Mouse (Mus musculus): ENCODE data around the gene Zfp74.

Zfp74 gene

GRCm38 (mm10) chr7:29953513-29954401, at the start of gene Zfp74:
Gene Zfp74, minus strand, starts transcription at chr7:29954089.
- Histone ChIP-seq H3K36me3 (ENCODE audit: control insufficient read depth, insufficient read depth, low read length, poor library complexity, severe bottlenecking) (0 out of 2 replicates have a peak, but pooled peaks cover 3% of the 10 kb centered on the region), H3K27me3 (ENCODE audit: control insufficient read depth, insufficient read depth, low read length, poor library complexity, severe bottlenecking) (no peaks in the 10 kb centered on the region)
- peak; percentile 69 for DNase-seq (ENCODE audit: low read depth, low spot score)

- DNase-seq (ENCODE audit: low read depth, low spot score) = no peak
- Histone ChIP-seq H3K36me3 (ENCODE audit: control insufficient read depth, insufficient read depth, low read length, poor library complexity, severe bottlenecking) (peaks cover 5% of the 10 kb centered on the region), H3K27me3 (ENCODE audit: control insufficient read depth, insufficient read depth, low read length, poor library complexity, severe bottlenecking) (no peaks in the 10 kb centered on the region)
These were observed 46.7 kb upstream of the Zfp74 start for GRCm38 (mm10) chr7:30000601-30001000.

- DNase-seq (ENCODE audit: low read depth, low spot score) = no peak
- Histone ChIP-seq H3K27me3 (ENCODE audit: control insufficient read depth, insufficient read depth, low read length, poor library complexity, severe bottlenecking) (no peaks in the 10 kb centered on the region), H3K36me3 (ENCODE audit: control insufficient read depth, insufficient read depth, low read length, poor library complexity, severe bottlenecking) (peaks cover 4% of the 10 kb centered on the region; the same call in 1 of the 2 replicates)
These were observed 41.2 kb upstream of the Zfp74 start for GRCm38 (mm10) chr7:29995134-29995533.

GRCm38 (mm10) chr7:29993340-29993739, 39.5 kb upstream of the Zfp74 start:
- Histone ChIP-seq H3K36me3 (ENCODE audit: control insufficient read depth, insufficient read depth, low read length, poor library complexity, severe bottlenecking) (peaks cover 3% of the 10 kb centered on the region; the same call in 1 of the 2 replicates), H3K27me3 (ENCODE audit: control insufficient read depth, insufficient read depth, low read length, poor library complexity, severe bottlenecking) (no peaks in the 10 kb centered on the region)
- no peak for DNase-seq (ENCODE audit: low read depth, low spot score)

GRCm38 (mm10) chr7:29992698-29993097, 38.8 kb upstream of the Zfp74 start:
- Histone ChIP-seq H3K27me3 (ENCODE audit: control insufficient read depth, insufficient read depth, low read length, poor library complexity, severe bottlenecking) (no peaks in the 10 kb centered on the region), H3K36me3 (ENCODE audit: control insufficient read depth, insufficient read depth, low read length, poor library complexity, severe bottlenecking) (peaks cover 3% of the 10 kb centered on the region; the same call in 1 of the 2 replicates)
- no peak for DNase-seq (ENCODE audit: low read depth, low spot score)

GRCm38 (mm10) chr7:29989031-29989430, 35.1 kb upstream of the Zfp74 start:
- no peak for DNase-seq (ENCODE audit: low read depth, low spot score)
- H3K27me3 ChIP-seq (ENCODE audit: control insufficient read depth, insufficient read depth, low read length, poor library complexity, severe bottlenecking) = no peaks in the 10 kb centered on the region
- H3K36me3 ChIP-seq (ENCODE audit: control insufficient read depth, insufficient read depth, low read length, poor library complexity, severe bottlenecking) = peaks cover 6% of the 10 kb centered on the region; the same call in 1 of the 2 replicates

- Histone ChIP-seq H3K36me3 (ENCODE audit: control insufficient read depth, insufficient read depth, low read length, poor library complexity, severe bottlenecking) (peaks cover 6% of the 10 kb centered on the region; the same call in 1 of the 2 replicates), H3K27me3 (ENCODE audit: control insufficient read depth, insufficient read depth, low read length, poor library complexity, severe bottlenecking) (no peaks in the 10 kb centered on the region)
- DNase-seq (ENCODE audit: low read depth, low spot score) = no peak
These were observed 33.7 kb upstream of the Zfp74 start for GRCm38 (mm10) chr7:29987551-29987950.

- no peak for DNase-seq (ENCODE audit: low read depth, low spot score)
- H3K36me3 ChIP-seq (ENCODE audit: control insufficient read depth, insufficient read depth, low read length, poor library complexity, severe bottlenecking) = peaks cover 6% of the 10 kb centered on the region; the same call in 1 of the 2 replicates
- no peaks in the 10 kb centered on the region for H3K27me3 ChIP-seq (ENCODE audit: control insufficient read depth, insufficient read depth, low read length, poor library complexity, severe bottlenecking)
These were observed 32.2 kb upstream of the Zfp74 start for GRCm38 (mm10) chr7:29986101-29986500.

- Histone ChIP-seq H3K27me3 (ENCODE audit: control insufficient read depth, insufficient read depth, low read length, poor library complexity, severe bottlenecking) (no peaks in the 10 kb centered on the region), H3K36me3 (ENCODE audit: control insufficient read depth, insufficient read depth, low read length, poor library complexity, severe bottlenecking) (peaks cover 3% of the 10 kb centered on the region; the same call in 1 of the 2 replicates)
- peak; percentile 87 for DNase-seq (ENCODE audit: low read depth, low spot score)
These were observed 29.9 kb upstream of the Zfp74 start, which contains the start of gene Zfp568 for GRCm38 (mm10) chr7:29983690-29984380. Gene Zfp568, plus strand, starts transcription at chr7:29983955.

GRCm38 (mm10) chr7:29983340-29983689, 29.4 kb upstream of the Zfp74 start:
- Histone ChIP-seq H3K36me3 (ENCODE audit: control insufficient read depth, insufficient read depth, low read length, poor library complexity, severe bottlenecking) (peaks cover 2% of the 10 kb centered on the region; the same call in 1 of the 2 replicates), H3K27me3 (ENCODE audit: control insufficient read depth, insufficient read depth, low read length, poor library complexity, severe bottlenecking) (no peaks in the 10 kb centered on the region)
- DNase-seq (ENCODE audit: low read depth, low spot score) = no peak

GRCm38 (mm10) chr7:29982931-29983330, 29.0 kb upstream of the Zfp74 start:
- peaks cover 2% of the 10 kb centered on the region; the same call in 1 of the 2 replicates for H3K36me3 ChIP-seq (ENCODE audit: control insufficient read depth, insufficient read depth, low read length, poor library complexity, severe bottlenecking)
- no peaks in the 10 kb centered on the region for H3K27me3 ChIP-seq (ENCODE audit: control insufficient read depth, insufficient read depth, low read length, poor library complexity, severe bottlenecking)
- no peak for DNase-seq (ENCODE audit: low read depth, low spot score)

- Histone ChIP-seq H3K36me3 (ENCODE audit: control insufficient read depth, insufficient read depth, low read length, poor library complexity, severe bottlenecking) (peaks cover 2% of the 10 kb centered on the region; the same call in 1 of the 2 replicates), H3K27me3 (ENCODE audit: control insufficient read depth, insufficient read depth, low read length, poor library complexity, severe bottlenecking) (no peaks in the 10 kb centered on the region)
- DNase-seq (ENCODE audit: low read depth, low spot score) = no peak
These were observed 28.5 kb upstream of the Zfp74 start for GRCm38 (mm10) chr7:29982341-29982740.

- 0 out of 2 replicates have a peak, but pooled peaks cover 2% of the 10 kb centered on the region for H3K36me3 ChIP-seq (ENCODE audit: control insufficient read depth, insufficient read depth, low read length, poor library complexity, severe bottlenecking)
- no peak for DNase-seq (ENCODE audit: low read depth, low spot score)
These were observed 28.0 kb upstream of the Zfp74 start for GRCm38 (mm10) chr7:29981860-29982259.

GRCm38 (mm10) chr7:29981455-29981854, 27.6 kb upstream of the Zfp74 start:
- 0 out of 2 replicates have a peak, but pooled peaks cover 2% of the 10 kb centered on the region for H3K36me3 ChIP-seq (ENCODE audit: control insufficient read depth, insufficient read depth, low read length, poor library complexity, severe bottlenecking)
- no peaks in the 10 kb centered on the region for H3K27me3 ChIP-seq (ENCODE audit: control insufficient read depth, insufficient read depth, low read length, poor library complexity, severe bottlenecking)
- peak; percentile 13 for DNase-seq (ENCODE audit: low read depth, low spot score)

More at GRCm38 (mm10) chr7:29981860-29982259, 28.0 kb upstream of the Zfp74 start:
- no peaks in the 10 kb centered on the region for H3K27me3 ChIP-seq (ENCODE audit: control insufficient read depth, insufficient read depth, low read length, poor library complexity, severe bottlenecking)

GRCm38 (mm10) chr7:29980761-29981160, 26.9 kb upstream of the Zfp74 start:
- H3K27me3 ChIP-seq (ENCODE audit: control insufficient read depth, insufficient read depth, low read length, poor library complexity, severe bottlenecking) = no peaks in the 10 kb centered on the region
- no peak for DNase-seq (ENCODE audit: low read depth, low spot score)

More at GRCm38 (mm10) chr7:29980761-29981160, 26.9 kb upstream of the Zfp74 start:
- no peaks in the 10 kb centered on the region for H3K36me3 ChIP-seq (ENCODE audit: control insufficient read depth, insufficient read depth, low read length, poor library complexity, severe bottlenecking)

Measured in splenic B cell, adult 2 months (primary cell).